Mouse (Mus musculus): ENCODE data around the gene March4.

DNA sequence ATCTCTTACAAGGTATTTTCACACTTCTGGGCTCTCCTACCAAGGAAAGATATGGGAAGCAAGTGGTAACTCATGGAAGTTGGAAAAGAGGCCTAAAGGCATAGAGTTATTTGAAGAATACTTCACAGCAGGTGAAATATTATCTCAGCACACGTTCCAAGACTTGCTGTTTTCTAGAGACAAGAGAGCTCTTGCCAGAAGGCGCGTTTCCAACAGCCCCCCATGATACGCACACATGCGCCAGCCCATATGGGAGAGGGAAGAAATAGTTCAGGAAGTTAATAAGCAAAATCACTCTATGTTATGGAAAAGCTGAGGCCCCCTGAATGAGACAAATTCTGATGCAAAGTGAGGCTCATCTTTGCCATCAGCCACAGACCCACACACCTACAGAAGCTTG, 3.8 kb downstream of the March4 start:
- no peak for TF ChIP-seq POLR2A (IDR thresholded peaks at IDR 0.05; ENCODE audit: borderline replicate concordance, insufficient read depth, low read length)
- TF ChIP-seq CTCF (IDR thresholded peaks at IDR 0.05; ENCODE audit: borderline replicate concordance, insufficient read depth, low read depth, low read length) = no peak
